Mouse (Mus musculus) testis, adult 2 months (tissue): Measurements from ENCODE around the gene S100a13. TPM values are rescaled to one million over a fixed set of nuclear protein-coding genes. Genes with fewer than 3 reads are reported as not detected.
A peak's percentile ranks its signal among the peaks of the same experiment; 100 is the strongest.

ENCODE experiments used
- H3K27ac ChIP-seq: fragments of 200-500 bp; 2 replicates; pipeline ENCODE4 v1.5.1; 2012; ENCODE audit warnings: low read depth, low read length; ENCODE audit not compliant: control insufficient read depth, insufficient read depth
- H3K27me3 ChIP-seq: fragments of 200-500 bp; 2 replicates; pipeline ENCODE4 v1.6.1; 2012; ENCODE audit warnings: mild to moderate bottlenecking, low read length, moderate library complexity; ENCODE audit not compliant: control insufficient read depth, insufficient read depth
- H3K36me3 ChIP-seq: fragments of 200-500 bp; 2 replicates; pipeline ENCODE4 v1.6.1; 2012; ENCODE audit warnings: mild to moderate bottlenecking, low read length; ENCODE audit not compliant: control insufficient read depth, insufficient read depth
- H3K4me1 ChIP-seq: fragments of 200-500 bp; 2 replicates; pipeline ENCODE4 v1.6.1; 2012; ENCODE audit warnings: low read length; ENCODE audit not compliant: control insufficient read depth, insufficient read depth
- H3K4me3 ChIP-seq: fragments of 200-500 bp; 2 replicates; pipeline ENCODE4 v1.5.1; 2012; ENCODE audit warnings: low read depth, mild to moderate bottlenecking, low read length, moderate library complexity, mixed read lengths; ENCODE audit not compliant: control insufficient read depth
- CTCF ChIP-seq: fragments of 200-500 bp; IDR thresholded peaks from 2 replicates; pipeline ENCODE4 v1.5.1; 2012; ENCODE audit warnings: low read depth, mild to moderate bottlenecking, inconsistent platforms, low read length, moderate library complexity; ENCODE audit not compliant: control insufficient read depth, insufficient read depth, insufficient replicate concordance
- POLR2A ChIP-seq: fragments of 200-500 bp; IDR thresholded peaks from 2 replicates; pipeline ENCODE4 v1.6.1; 2012; ENCODE audit warnings: low read depth, mild to moderate bottlenecking, inconsistent platforms, low read length, moderate library complexity; ENCODE audit not compliant: control insufficient read depth
- polyA plus RNA-seq: library from polyadenylated mRNA; depleted of rRNA; stranded (reverse); fragments of >200 nt; gene quantifications from 2 replicates; pipeline ENCODE4 v1.2.3, GENCODE M21; 2012

The S100a13 gene
- polyA plus RNA-seq, 1 experiment: 2.9 TPM

GRCm38 (mm10) chr3:90517711-90518110 lies 3.5 kb downstream of the S100a13 start:
- no peak overlapping the region for H3K4me3 ChIP-seq
- no peaks in the 10 kb centered on the region for H3K27me3 ChIP-seq
- H3K36me3 ChIP-seq: no peaks in the 10 kb centered on the region
- H3K4me1 ChIP-seq: peaks cover 17% of the 10 kb centered on the region
- no peak for TF ChIP-seq CTCF
- no peak for TF ChIP-seq POLR2A
- no peak overlapping the region for H3K27ac ChIP-seq

- Histone ChIP-seq H3K4me3 (no peak overlapping the region), H3K27ac (no peak overlapping the region), H3K36me3 (no peaks in the 10 kb centered on the region), H3K4me1 (no peaks in the 10 kb centered on the region), H3K27me3 (no peaks in the 10 kb centered on the region)
- TF ChIP-seq POLR2A (no peak), CTCF (no peak)
Observed at GRCm38 (mm10) chr3:90525421-90525820, 11.2 kb downstream of the S100a13 start.

- H3K4me3 ChIP-seq: no peak overlapping the region
- H3K27me3 ChIP-seq: no peaks in the 10 kb centered on the region
- no peaks in the 10 kb centered on the region for H3K4me1 ChIP-seq
- H3K36me3 ChIP-seq: no peaks in the 10 kb centered on the region
- TF ChIP-seq POLR2A: no peak
- no peak for TF ChIP-seq CTCF
- no peak overlapping the region for H3K27ac ChIP-seq
Observed at GRCm38 (mm10) chr3:90526076-90526475, 11.8 kb downstream of the S100a13 start.

- H3K4me1 ChIP-seq: no peaks in the 10 kb centered on the region
- TF ChIP-seq CTCF (no peak), POLR2A (no peak)
- H3K4me3 ChIP-seq: no peak within 1 kb of the TSS
- H3K27me3 ChIP-seq: no peaks in the 10 kb centered on the region
- no peaks in the 10 kb centered on the region for H3K36me3 ChIP-seq
- no peak within 1 kb of the TSS for H3K27ac ChIP-seq
Observed at GRCm38 (mm10) chr3:90526580-90526979, 12.3 kb downstream of the S100a13 start, which contains the start of gene S100a14. TSS of gene S100a14 (plus strand) at chr3:90526856.

GRCm38 (mm10) chr3:90527291-90527873 lies 13.1 kb downstream of the S100a13 start:
- Histone ChIP-seq H3K4me1 (no peaks in the 10 kb centered on the region), H3K27ac (no peak overlapping the region), H3K27me3 (no peaks in the 10 kb centered on the region), H3K36me3 (no peaks in the 10 kb centered on the region), H3K4me3 (no peak overlapping the region)
- TF ChIP-seq CTCF: no peak
- no peak for TF ChIP-seq POLR2A

GRCm38 (mm10) chr3:90531713-90532112 lies 17.5 kb downstream of the S100a13 start:
- no peak overlapping the region for H3K4me3 ChIP-seq
- H3K27ac ChIP-seq: no peak overlapping the region
- H3K36me3 ChIP-seq: no peaks in the 10 kb centered on the region
- TF ChIP-seq CTCF: no peak
- no peak for TF ChIP-seq POLR2A
- H3K27me3 ChIP-seq: no peaks in the 10 kb centered on the region
- no peaks in the 10 kb centered on the region for H3K4me1 ChIP-seq

- Histone ChIP-seq H3K27ac (no peak overlapping the region), H3K4me1 (no peaks in the 10 kb centered on the region), H3K27me3 (no peaks in the 10 kb centered on the region), H3K4me3 (no peak overlapping the region), H3K36me3 (no peaks in the 10 kb centered on the region)
- no peak for TF ChIP-seq POLR2A
- TF ChIP-seq CTCF: no peak
Observed at GRCm38 (mm10) chr3:90535446-90535845, 21.2 kb downstream of the S100a13 start.

- Histone ChIP-seq H3K4me1 (no peaks in the 10 kb centered on the region), H3K36me3 (no peaks in the 10 kb centered on the region), H3K27me3 (no peaks in the 10 kb centered on the region), H3K4me3 (peak within 1 kb of the TSS; percentile 51), H3K27ac (no peak within 1 kb of the TSS)
- TF ChIP-seq POLR2A (no peak; the same call in 1 of the 2 replicates), CTCF (no peak)
Observed at GRCm38 (mm10) chr3:90537141-90537904, 23.1 kb downstream of the S100a13 start, which contains the start of gene S100a16. TSS of gene S100a16 (plus strand) at chr3:90537254.
